Mouse (Mus musculus) gastrocnemius, adult 18-20 months (tissue): ENCODE results near the gene Atf5. TPM values are rescaled to one million over a fixed set of nuclear protein-coding genes. Genes with fewer than 3 reads are reported as not detected.

ENCODE experiments used
- DNase-seq: peaks from one replicate; pipeline ENCODE4 v3.0.0; 2021; ENCODE audit warnings: low spot score
- long read RNA-seq, 2 experiments: library from polyadenylated mRNA; stranded (forward); transcript quantifications; one replicate each; pipeline ENCODE4 v2.0.0; 2021
- total RNA-seq, 2 experiments: library from RNA; stranded (reverse); gene quantifications; 2 replicates each; pipeline ENCODE4 v1.2.3; 2021

The Atf5 gene
- total RNA-seq, result 10 to 100 TPM; 62.4 to 99.0 TPM
- long read RNA-seq, experiment 1, partial matches to known transcripts, result 10 of 12 reads
- long read RNA-seq, experiment 1, other reads (novel, unspliced or antisense), result 0 of 12 reads
- long read RNA-seq, experiment 2, partial matches to known transcripts, result 1 of 6 reads
- long read RNA-seq, experiment 2, other reads (novel, unspliced or antisense), result 5 of 6 reads

DNA sequence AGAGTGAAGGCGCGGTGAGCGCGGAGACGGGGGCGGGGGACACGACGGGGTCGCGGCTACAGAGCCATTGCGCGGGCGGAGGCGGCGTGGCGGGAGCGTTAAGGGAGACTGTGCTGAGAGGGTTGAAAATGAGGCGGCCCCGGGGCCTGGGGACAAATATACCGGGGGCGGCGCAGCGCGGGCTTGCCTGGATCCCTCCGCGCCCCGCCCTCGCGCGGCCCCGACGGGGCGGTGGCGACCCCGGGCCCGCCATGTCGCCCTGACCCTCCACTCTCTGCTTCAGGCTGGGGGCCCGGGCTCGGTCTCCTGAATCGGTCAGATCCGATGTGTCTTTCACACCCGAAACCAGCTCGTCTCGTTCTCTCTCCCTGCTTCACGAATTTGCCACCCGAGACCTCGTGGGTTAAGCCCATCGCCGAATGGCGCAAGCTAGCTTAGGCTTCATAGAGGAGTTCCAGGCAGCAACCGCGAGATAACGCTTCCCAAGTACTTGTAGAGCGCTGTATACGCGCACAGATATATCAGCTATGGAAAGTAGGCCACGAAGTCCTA, at the start of gene Atf5:
Gene Atf5, minus strand, starts transcription at position 189 of the 552 bp plus-strand sequence.
- DNase-seq, result peak; percentile 68

DNA sequence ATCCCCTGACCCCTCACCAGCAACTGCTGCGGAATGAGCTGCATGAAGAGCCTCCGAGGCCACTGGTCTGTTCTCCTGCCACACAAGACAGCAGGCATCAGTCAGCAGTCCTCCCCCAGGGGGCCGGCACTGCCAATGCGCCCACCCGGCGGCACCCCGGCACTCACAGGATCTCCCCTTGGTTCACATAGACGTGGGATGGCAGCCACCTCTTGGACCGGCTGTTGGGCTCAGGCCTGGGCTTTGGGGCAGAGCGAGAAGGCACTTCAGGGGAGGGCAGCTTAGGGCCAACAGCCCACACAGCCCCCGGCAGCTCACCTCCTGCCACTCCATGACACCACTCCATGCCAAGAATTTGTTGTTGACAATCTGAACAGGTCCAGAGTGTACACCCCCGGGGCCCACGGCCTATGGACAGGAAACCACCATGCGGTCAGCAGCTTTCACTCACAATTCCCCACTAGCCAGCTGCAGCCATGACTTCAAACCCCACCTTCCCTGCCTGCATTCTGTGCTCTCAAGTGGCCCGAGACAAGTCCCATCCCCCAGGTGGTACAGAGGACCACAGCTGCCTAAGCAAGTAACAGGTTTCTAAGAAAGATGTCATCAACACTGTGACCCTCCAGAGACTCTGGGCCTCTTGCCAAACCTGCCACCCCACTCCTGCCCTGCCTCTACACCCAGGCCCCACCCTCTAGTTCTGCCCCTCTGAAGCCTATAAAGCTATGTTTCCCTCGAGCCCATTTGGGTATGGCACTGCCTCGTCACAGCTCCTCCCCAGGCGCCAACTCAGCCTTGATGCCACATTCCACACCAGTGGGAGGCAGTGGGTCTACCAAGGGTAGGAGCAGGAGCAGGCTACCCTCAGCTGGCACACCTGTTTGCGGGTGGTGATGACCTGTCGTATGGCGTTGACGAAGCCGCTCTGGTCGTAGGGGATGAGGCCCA, 48.4 kb upstream of the Atf5 start:
- DNase-seq, result no peak

DNA sequence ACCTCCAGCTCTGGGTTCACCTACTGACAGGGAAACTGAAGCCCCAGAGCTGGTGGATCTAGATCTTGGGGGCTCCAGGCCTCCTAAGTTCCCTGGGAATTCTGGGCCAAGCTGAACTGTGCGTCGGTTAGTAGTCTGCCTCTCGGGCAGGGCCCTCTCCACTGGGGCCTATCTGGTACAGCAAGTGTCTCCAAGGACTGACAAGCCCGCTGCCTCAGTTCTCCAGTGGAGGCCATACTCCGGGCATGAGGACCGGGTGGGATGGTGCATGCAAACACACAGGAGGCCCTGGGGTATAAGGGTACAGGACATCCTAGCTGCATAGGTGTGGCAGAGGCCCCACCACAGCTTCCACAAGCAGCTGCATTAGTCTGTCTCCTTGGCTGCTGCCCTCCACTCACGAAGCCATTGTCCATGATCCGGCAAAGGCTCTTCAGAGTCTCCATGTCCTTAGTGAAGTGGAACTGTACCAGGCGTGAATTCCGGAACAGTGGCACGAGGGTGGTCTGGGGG, 47.6 kb upstream of the Atf5 start:
- DNase-seq, result no peak

DNA sequence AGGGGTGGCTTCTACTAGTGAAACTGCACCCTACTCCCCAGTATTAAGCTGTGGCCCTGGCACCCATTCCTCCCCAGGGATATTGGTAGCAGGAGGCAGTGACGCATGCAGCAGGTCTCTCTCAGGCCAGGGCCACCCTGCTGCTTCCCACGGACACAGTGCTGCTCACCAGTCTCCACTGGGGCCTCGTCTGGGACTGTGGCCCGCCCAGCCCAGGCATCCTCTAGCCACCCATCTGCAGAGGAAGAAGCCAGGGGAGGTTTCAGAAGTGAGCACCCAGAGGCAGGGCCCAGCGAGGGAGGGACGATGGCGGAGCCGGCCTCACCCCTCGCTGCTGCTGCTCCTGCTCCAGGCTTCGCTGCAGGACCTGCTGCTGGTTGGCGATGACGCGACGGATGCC, 46.8 kb upstream of the Atf5 start:
- no peak for DNase-seq

DNA sequence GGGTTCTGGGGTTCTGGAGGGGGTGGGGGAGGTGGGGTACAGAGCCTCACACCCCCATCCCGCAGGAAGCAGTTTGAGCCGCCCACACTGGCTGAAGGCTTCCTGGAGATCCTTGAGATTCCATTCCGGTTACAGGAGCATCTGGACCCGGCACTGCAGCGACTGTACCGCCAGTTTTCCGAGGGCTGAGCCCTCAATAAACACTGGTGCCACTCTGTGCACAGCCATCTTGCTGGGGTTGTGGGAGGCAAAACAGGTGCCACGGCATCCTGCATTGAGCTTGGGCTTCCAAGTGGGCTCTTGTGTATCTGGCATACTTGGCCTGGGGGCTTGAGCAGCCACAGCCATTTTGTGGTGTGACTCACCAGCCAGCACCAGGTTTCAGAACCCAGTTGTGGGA, 46.0 kb upstream of the Atf5 start:
- DNase-seq, result no peak

DNA sequence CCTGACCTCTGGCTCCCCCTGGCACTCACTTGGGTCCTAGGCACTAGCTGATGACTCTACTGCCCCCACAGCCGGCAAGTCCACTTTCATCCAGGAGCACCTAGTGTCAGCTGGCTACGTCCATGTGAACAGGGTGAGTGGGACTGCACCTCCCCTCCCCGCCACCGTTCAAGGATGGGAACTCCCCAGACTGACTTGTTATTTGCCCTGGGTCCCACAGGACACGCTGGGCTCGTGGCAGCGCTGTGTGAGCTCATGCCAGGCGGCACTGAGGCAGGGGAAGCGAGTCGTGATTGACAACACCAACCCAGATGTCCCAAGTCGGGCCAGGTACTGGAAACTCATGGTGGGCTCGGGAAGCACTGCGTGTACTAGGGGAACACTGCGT, 45.0 kb upstream of the Atf5 start:
- DNase-seq, result no peak

DNA sequence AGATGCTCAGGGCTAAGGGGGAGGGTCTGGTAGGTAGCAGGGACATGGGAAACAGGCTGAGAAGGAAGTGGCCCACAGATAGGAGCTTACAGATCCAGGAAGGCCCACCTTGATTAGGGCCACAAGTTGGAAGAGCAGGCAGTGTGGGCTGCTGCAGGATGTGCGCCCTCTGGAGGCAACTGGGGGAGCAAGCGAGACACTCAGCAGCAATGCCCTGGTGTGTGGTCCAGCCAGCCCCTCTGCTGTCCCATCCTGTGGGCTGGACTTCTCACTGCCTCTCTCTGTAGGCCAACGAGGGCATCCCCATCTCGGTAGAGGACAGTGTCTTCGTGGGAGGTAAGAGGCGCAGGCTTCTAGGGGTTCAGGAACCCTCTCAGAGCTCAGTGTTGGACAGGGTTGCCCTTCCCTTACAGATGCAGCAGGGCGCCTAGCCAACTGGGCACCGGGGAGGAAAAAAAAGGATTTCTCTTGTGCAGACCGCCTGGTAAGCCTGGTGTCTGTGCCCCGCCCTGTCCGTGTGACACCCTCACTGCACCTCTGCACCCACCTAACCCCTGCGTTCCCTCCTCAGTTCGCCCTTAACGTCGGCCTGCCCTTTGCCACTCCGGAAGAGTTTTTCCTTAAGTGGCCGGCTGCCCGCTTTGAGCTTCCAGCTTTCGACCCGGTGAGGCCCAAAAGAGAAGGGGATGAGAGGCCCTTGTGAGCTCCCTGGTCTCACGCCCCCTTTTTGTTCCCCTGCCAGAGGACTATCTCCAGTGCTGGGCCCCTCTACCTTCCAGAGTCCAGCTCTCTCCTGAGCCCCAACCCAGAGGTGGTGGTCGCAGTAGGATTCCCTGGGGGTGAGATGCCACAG, 44.3 kb upstream of the Atf5 start:
- peak; percentile 68 for DNase-seq

DNA sequence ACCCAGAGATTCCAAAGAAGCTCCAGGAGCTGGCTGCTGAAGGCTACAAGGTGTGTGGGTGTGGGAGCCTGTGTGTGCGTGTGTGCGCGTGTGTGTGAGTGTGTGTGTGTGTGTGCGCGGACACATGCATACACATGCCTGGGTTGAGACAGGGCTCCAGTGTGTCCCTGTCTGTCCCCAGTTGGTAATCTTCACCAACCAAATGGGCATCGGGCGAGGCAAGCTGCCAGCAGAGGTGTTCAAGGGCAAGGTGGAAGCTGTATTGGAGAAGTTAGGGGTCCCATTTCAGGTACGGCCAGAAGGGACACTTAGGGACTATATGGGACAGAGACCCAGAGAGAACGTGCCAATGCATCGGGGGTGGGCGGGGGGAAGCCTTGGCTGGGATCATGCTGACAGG, 43.4 kb upstream of the Atf5 start:
- DNase-seq, result no peak

DNA sequence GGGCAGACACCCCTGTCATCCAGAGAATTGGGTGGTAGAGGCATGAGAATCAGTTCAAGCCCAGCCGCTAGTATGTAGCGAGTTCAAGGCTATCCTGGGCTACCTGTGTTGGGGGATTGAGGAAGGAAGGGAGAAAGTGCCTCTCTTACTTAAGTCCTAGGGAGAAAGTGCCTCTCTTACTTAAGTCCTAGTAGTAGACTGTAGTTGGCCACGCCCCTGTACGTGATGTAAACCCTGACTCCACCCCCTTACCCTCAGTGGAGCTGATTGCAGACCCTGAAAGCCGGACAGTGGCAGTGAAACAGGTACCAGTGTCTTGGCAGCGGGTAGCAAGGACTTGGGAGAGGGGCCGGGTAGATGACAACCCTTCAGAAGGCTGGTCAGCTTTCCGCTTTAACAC, 41.4 kb upstream of the Atf5 start:
- DNase-seq, result no peak

DNA sequence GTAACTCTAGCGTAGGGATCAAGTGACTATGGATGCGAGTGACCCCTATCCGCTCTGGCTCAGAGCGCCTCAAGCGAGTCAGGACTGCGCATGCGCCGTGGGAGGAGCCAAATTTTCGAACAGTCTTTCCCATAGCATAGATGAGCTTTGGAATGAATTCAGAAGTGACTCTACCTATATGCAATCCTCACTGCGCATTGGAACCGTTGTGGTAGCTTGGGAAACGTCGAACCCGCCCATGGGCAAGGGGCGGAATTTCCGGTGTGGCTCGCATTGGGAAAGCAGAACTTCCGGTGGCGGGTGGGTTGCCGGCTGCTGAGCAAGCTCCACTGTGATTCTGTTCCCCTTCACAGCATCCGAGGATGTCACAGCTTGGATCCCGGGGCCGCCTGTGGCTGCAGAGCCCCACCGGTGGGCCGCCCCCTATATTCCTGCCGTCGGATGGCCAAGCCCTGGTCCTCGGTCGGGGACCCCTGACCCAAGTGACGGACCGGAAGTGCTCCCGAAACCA, 40.6 kb upstream of the Atf5 start, which contains the start of gene Pnkp:
Gene Pnkp, plus strand, starts transcription at position 98 of the 511 bp plus-strand sequence.
- DNase-seq, result peak; percentile 86

DNA sequence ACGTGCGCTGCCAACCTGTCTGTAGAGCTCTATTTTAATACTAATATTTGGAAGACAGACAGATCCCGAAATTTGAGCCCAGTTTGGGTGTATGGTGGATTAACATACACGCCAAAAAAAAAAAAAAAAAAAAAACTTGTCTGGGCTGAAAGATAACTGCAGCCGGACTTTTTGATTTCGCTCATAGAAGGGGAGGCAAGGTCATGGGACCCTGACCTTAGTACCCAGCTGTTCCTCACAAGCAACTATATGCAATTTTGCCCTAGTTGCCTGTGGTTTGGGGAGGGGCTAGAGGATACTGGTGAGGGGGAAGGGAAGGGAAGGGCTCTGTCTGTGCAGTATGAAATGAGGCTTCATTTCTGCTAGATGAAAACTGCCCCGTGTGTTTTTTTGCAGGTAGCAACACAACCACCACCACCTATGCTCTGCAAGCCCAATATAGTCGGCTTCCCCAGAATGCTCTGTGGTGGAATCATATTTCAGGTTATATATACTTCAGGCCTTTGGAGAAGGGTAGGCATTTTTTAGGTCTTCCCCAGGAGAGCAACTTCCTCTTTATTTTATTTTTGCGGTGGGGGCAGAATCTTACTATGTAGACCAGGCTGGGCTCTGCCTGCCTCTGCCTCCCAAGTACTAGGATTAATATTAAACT, 39.9 kb upstream of the Atf5 start:
- no peak for DNase-seq

DNA sequence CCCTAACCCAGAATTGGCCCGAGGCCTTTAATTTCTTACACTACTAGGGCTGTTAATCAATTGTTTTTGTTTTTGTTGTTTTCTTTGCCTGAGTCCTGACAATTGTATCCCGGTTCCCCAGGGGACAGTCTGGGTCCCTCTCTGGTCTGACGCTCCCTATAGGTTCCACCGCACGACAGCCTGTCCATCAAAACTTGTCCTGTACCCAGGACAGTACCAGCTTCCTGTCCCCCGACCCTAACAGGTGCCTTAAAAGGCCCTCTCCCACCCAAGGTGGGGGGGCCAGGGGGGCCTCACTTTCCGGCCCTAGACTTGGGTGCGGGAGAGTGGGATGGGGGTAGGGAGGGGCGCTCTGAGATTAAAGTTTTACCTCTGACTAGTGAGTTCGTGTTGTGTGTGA, 38.6 kb upstream of the Atf5 start:
- no peak for DNase-seq

DNA sequence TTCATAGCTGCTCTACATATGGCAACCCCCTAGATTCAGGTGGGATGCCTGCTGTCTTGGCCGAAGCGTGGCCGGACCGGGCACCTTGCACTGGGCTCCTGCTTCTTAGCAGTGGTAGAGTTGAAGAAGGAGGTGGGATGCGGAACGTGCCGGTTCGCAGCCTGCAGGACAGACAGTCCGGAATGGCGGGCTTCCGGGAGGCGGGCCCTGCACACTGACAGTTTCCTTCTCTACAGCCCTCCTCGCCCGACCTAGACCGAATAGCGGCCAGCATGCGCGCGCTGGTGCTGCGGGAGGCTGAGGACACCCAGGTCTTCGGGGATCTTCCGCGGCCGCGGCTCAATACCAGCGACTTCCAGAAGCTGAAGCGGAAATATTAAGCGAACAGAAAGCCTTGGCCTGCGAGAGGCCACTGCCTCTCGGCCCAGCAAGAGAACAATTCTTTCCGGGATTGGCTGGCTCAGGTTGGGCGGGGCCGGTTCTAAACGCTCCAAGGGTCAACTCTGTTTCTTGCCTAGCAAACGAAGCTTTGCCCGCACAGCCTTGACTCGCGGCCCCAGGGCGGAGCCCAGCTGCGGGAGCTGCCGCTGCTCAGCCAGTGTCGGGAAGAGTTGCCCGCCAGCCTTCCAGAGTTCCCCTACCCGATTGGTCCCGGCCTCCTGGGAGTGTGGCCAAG, 38.0 kb upstream of the Atf5 start:
- DNase-seq, result peak; percentile 81

DNA sequence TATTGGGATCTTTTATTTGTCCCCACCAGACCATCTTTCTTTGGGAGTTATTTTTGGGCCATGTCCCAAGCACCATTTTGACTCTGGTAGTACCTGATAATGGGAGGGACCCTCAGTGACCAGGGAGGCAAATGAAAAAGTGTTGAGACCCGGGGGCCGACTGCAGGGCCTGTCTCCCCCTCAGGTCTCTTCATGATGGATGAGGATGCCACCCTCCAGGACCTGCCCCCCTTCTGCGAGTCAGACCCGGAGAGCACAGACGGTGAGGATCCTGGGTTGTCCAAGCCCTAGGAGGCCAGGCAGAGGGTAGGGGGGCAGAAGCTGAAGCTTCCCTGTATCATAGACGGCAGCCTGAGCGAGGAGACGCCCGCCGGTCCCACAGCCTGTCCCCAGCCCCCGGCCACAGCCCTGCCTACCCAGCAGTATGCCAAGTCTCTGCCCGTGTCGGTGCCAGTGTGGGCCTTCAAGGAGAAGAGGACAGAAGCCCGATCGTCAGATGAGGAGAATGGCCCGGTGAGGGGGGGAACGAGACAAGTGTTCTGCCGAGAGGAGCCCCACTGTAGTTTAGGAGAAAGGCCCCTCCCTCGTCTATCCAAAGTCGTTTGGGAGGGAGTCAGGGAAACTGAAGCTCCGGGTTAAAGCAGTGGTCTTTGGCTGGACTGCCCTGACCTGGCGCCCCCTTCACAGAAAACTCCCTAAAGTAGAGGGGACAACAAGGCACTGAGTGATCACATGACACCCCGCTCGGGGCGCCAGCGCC, 37.3 kb upstream of the Atf5 start:
- DNase-seq, result no peak

DNA sequence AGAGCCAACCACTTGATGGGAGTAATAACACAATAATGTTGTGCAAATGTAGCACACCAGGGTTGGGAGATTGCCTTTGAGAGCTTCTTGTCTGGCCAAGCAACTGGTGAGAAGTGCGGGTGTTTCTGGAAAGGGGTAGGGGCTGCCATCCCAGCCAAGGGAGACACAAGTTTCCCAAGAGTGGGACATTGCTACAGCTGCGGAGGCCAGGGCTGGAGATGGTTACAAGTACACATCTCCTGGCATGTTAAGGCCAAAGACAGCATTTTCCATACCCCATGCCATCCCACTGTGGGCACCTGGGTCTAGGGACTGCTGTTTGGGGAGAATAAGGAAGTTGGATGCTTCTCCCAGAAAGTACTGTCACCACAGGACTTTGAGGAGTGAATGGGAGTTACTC, 36.6 kb upstream of the Atf5 start:
- DNase-seq, result no peak

DNA sequence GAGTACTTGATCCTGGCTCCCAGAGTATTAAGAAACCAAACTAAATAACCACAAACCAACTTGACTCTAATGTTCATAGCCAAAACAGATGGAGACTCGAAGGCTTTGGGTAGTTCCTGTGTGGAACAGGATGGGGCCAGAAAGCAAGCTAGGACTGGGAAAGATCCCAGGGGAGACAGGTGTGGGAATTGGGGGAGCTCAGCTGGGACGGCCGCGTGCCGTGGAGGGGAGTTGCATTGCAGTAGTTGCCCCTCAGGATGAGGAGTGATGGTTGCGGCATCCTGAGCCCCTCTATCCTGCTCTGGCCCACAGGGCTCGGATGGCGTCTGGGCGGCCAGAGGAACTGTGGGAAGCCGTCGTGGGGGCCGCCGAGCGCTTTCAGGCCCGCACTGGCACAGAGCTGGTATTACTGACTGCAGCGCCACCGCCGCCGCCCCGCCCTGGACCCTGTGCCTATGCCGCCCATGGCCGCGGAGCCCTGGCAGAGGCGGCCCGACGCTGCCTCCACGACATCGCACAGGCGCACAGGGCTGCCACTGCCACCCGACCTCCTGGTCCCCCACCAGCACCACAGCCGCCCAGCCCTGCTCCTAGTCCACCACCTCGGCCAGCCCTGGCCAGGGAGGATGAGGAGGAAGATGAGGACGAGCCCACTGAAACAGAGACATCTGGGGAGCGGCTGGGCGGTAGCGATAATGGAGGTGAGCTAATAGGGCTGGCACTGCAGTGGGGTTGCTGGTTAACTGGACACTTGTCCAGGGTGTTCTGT, 36.0 kb upstream of the Atf5 start:
- DNase-seq, result no peak

DNA sequence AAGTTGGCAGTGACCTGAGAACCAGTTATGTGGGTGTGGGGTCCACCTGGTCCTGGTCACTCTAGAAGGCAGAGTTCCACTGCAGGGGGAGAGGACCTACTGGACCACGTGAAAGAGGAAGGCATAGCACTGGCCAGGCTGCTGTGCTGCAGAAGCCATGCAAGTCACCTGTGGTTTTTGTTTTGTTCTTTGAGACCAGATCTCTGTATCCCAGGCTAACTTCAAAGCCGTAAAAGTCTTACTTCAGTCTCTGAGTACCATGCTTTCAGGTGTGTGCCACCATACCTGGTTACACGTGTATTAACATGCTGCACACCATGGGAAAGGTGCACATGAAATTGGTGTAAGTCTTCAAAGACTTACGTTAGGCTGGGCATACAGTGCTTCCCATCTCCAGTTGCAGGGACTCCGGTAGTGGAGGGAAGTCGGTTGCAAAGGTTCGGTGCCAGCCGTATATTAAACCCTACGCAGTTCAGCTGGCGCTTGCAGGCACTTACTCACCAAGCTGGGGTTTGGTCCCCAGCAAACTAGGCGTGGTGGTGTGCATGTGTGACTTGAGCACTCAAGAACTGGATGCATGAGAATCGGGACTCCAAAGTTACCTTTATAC, 35.3 kb upstream of the Atf5 start:
- no peak for DNase-seq
